Mouse (Mus musculus) heart, embryonic 13.5 days (tissue): ENCODE data around the gene Plin5. TPM values are rescaled to one million over a fixed set of nuclear protein-coding genes. Genes with fewer than 3 reads are reported as not detected.
"Not testable (repeated sequence)": the region's sequence is repeated elsewhere in the genome, so short reads cannot be mapped to it uniquely, and the experiment has no call there.

ENCODE experiments used
- ATAC-seq: fragments of 200-750 bp; cut with Nextera tagmentation; 2 replicates; pipeline ENCODE4 v1.8.0; 2017; ENCODE audit warnings: moderate TSS enrichment; ENCODE audit not compliant: insufficient number of reproducible peaks, low FRiP score, low TSS enrichment; ENCODE audit errors: extremely low read depth
- H3K27ac ChIP-seq: fragments of 300-500 bp; sonication (generic); replicated peaks from 2 replicates; pipeline ENCODE4 v1.5.1; 2015; ENCODE audit warnings: moderate library complexity, mild to moderate bottlenecking, inconsistent platforms
- H3K27me3 ChIP-seq: fragments of 300-500 bp; sonication (generic); replicated peaks from 2 replicates; pipeline ENCODE4 v1.6.1; 2015; ENCODE audit warnings: mild to moderate bottlenecking, inconsistent platforms
- H3K36me3 ChIP-seq: fragments of 300-500 bp; sonication (generic); 2 replicates; pipeline ENCODE4 v1.6.1; 2015; ENCODE audit warnings: mild to moderate bottlenecking, inconsistent platforms
- H3K4me1 ChIP-seq: fragments of 300-500 bp; sonication (generic); 2 replicates; pipeline ENCODE4 v1.6.1; 2015; ENCODE audit warnings: inconsistent platforms
- H3K4me2 ChIP-seq: fragments of 300-500 bp; sonication (generic); 2 replicates; pipeline ENCODE4 v1.6.1; 2015; ENCODE audit warnings: inconsistent platforms, mild to moderate bottlenecking, moderate library complexity
- H3K4me3 ChIP-seq: fragments of 300-500 bp; sonication (generic); 2 replicates; pipeline ENCODE4 v1.5.1; 2015; ENCODE audit warnings: moderate library complexity, mild to moderate bottlenecking, inconsistent platforms
- H3K9ac ChIP-seq: fragments of 300-500 bp; sonication (generic); 2 replicates; pipeline ENCODE4 v1.6.1; 2015; ENCODE audit warnings: inconsistent platforms, mild to moderate bottlenecking, moderate library complexity
- H3K9me3 ChIP-seq: fragments of 300-500 bp; sonication (generic); 2 replicates; pipeline ENCODE4 v1.6.1; 2016; ENCODE audit warnings: inconsistent platforms
- WGBS: fragments of 180-500 bp; shearing (Covaris S2); methylation state at CpG from one replicate; pipeline ENCODE4 v1.1.7; 2015; ENCODE audit warnings: mixed read lengths; 5-methylcytosine and 5-hydroxymethylcytosine counted together
- polyA plus RNA-seq: library from polyadenylated mRNA; unstranded; fragments of >200 nt; fragmentation: Nextera tagmentation; extraction: Ambion mirVana; gene quantifications from 2 replicates; pipeline ENCODE4 v1.2.1, GENCODE M21; 2015

Plin5 gene
- polyA plus RNA-seq, 1 experiment from 2014 or later, result 0.47 TPM

DNA sequence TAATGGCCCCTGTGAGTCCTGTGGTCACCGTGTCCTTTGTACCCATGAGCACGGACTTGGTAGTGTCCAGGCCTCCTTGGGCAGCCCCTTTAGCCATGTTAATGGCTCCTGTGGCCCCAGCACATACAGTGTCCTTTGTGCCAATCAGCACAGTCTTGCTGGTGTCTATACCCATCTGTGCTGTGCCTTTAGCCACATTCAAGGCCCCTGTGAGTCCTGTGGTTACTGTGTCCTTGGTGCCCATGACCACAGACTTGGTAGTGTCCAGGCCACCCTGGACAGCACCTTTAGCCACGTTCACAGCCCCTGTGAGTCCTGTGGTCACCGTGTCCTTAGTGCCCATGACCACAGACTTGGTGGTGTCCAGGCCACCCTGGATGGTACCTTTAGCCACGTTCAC lies 12.6 kb downstream of the Plin5 start:
- H3K36me3 ChIP-seq, result peaks cover 45% of the 10 kb centered on the region
- not testable (repeated sequence) for H3K9ac ChIP-seq, ATAC-seq, H3K9me3 ChIP-seq, H3K27ac ChIP-seq, H3K27me3 ChIP-seq, H3K4me2 ChIP-seq, H3K4me3 ChIP-seq
- 83% methylated on average over 2 of the region's 5 CpGs for WGBS
- peaks cover 12% of the 10 kb centered on the region for H3K4me1 ChIP-seq

GRCm38 (mm10) chr17:56103465-56104285 lies 13.7 kb downstream of the Plin5 start:
- ATAC-seq, result no peak

GRCm38 (mm10) chr17:56102927-56103326 lies 14.5 kb downstream of the Plin5 start:
- no peak overlapping the region for H3K4me2 ChIP-seq
- peaks cover 64% of the 10 kb centered on the region for H3K36me3 ChIP-seq
- no peak overlapping the region for H3K27ac ChIP-seq
- no peak overlapping the region for H3K9ac ChIP-seq
- ATAC-seq, result no peak
- 95% methylated on average over 9 of the region's 9 CpGs for WGBS
- H3K4me3 ChIP-seq, result no peak overlapping the region
- H3K27me3 ChIP-seq, result no peaks in the 10 kb centered on the region
- H3K9me3 ChIP-seq, result no peaks in the 10 kb centered on the region
- no peaks in the 10 kb centered on the region for H3K4me1 ChIP-seq

More at GRCm38 (mm10) chr17:56103465-56104285, 13.7 kb downstream of the Plin5 start:
- Histone ChIP-seq H3K36me3 (peaks cover 57% of the 10 kb centered on the region), H3K4me1 (peaks cover 1% of the 10 kb centered on the region), H3K4me2 (no peak overlapping the region), H3K9me3 (no peaks in the 10 kb centered on the region), H3K9ac (no peak overlapping the region), H3K27me3 (no peaks in the 10 kb centered on the region), H3K4me3 (no peak overlapping the region), H3K27ac (no peak overlapping the region)
- WGBS, result 90% methylated on average over 8 of the region's 8 CpGs

GRCm38 (mm10) chr17:56102158-56102557 lies 15.2 kb downstream of the Plin5 start:
- Histone ChIP-seq H3K4me3 (no peak overlapping the region), H3K4me2 (no peak overlapping the region), H3K27me3 (no peaks in the 10 kb centered on the region), H3K9ac (no peak overlapping the region), H3K36me3 (peaks cover 70% of the 10 kb centered on the region), H3K27ac (no peak overlapping the region), H3K4me1 (no peaks in the 10 kb centered on the region), H3K9me3 (no peaks in the 10 kb centered on the region)
- no peak for ATAC-seq
- 90% methylated on average over 5 of the region's 5 CpGs for WGBS

DNA sequence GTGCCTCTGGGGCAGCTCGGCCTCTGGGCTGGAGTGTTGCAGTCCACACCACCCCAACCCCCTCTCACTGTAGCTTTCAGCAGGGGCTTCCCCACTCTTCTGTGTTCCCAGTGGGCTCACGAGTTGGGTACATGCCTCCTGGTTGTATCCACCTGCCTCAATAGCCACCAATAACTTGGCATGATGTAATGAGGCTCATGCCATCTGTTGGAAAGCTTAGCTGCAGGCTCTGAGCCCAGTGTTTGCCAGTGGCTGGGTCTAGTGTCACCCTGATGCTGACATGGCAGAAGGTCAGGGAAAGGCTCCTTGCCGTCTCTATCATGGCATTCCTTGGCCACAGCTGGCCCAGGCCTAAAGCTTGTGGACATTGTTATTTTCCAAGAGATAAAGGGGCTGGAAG lies 16.6 kb downstream of the Plin5 start:
- no peaks in the 10 kb centered on the region for H3K4me1 ChIP-seq
- no peaks in the 10 kb centered on the region for H3K9me3 ChIP-seq
- H3K27ac ChIP-seq, result no peak overlapping the region
- no peaks in the 10 kb centered on the region for H3K27me3 ChIP-seq
- no peak for ATAC-seq
- H3K9ac ChIP-seq, result no peak overlapping the region
- peaks cover 83% of the 10 kb centered on the region for H3K36me3 ChIP-seq
- no peak overlapping the region for H3K4me2 ChIP-seq
- 86% methylated on average over 3 of the region's 3 CpGs for WGBS
- no peak overlapping the region for H3K4me3 ChIP-seq

DNA sequence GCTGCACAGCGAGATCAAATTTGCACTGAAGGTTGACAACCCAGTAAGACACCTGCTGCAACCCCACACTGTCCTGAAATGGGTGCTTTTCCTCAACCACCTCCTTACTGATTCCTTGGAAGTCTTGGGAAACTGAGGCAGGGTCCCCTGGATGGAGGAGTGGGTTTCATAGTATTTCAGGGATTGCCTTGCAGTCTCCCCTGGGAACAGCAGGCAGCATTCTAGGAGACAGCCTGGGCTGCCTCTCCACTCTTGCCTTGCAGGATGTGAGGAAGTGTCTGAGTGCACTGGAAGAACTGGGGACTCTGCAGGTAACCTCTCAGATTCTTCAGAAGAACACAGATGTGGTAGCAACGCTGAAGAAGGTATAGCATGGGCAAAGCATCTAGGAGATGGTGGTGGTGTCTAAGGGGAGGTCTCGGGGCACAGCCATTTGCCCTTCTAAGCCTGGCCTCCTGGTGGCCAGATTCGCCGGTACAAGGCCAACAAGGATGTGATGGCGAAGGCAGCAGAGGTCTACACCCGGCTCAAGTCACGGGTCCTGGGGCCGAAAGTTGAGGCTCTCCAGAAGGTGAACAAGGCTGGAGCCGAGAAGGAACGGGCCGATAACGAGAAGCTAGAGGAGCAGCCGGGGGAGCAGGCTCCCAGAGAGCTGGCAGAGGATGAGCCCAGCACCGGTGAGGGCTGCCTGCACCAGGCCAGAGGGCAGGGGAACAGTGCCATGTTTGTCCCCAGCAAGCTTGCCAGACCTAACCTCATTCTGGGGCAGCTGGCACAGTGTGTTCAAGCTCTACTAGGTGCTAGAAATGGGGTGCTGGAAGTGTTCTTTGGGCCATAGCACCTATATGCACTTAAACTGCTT lies 18.5 kb downstream of the Plin5 start:
- H3K9ac ChIP-seq, result no peak overlapping the region
- no peak overlapping the region for H3K27ac ChIP-seq
- H3K4me1 ChIP-seq, result no peaks in the 10 kb centered on the region
- ATAC-seq, result no peak
- H3K4me2 ChIP-seq, result no peak overlapping the region
- H3K4me3 ChIP-seq, result no peak overlapping the region
- H3K9me3 ChIP-seq, result no peaks in the 10 kb centered on the region
- H3K27me3 ChIP-seq, result no peaks in the 10 kb centered on the region
- peaks cover 98% of the 10 kb centered on the region for H3K36me3 ChIP-seq
- WGBS, result 83% methylated on average over 15 of the region's 15 CpGs

DNA sequence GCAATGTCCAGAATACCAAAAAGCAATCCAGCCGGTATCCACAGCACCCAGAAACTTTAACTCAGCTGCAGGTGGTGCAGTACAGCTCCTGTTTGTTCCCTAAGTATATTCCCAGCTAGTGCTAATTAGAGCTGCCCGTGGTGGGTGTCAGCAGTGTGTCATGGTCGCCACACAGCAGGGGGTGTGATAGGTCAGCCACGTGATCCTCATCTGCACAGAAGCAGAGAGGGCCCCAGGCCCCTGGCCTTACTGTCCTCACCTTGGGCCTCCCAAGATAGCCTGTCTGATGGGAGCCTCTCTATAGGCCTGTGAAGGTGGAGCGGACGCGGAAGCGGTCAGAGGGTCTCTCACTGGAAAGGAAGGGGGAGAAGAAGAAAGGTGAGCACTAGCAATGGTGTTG lies 19.2 kb downstream of the Plin5 start:
- no peak overlapping the region for H3K4me2 ChIP-seq
- WGBS, result 90% methylated on average over 8 of the region's 8 CpGs
- ATAC-seq, result no peak
- H3K9me3 ChIP-seq, result no peaks in the 10 kb centered on the region
- H3K4me3 ChIP-seq, result no peak overlapping the region
- no peaks in the 10 kb centered on the region for H3K27me3 ChIP-seq
- H3K36me3 ChIP-seq, result peaks cover 97% of the 10 kb centered on the region
- H3K4me1 ChIP-seq, result no peaks in the 10 kb centered on the region
- no peak overlapping the region for H3K27ac ChIP-seq
- no peak overlapping the region for H3K9ac ChIP-seq

DNA sequence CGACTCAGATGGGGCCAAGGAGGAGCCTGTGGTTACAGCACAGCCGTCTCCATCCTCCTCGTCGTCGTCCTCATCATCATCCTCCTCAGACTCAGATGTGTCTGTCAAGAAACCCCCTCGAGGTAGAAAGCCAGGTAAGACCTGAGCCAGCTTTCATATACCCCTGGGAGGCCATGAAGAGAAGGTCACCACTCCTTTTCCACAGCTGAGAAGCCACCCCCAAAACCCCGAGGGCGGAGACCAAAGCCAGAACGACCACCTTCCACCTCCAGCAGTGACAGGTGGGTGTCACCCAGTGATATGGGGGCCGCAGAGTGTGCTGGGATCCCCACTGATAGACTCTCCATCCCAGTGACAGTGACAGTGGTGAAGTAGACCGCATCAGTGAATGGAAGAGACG lies 20.5 kb downstream of the Plin5 start:
- Histone ChIP-seq H3K4me2 (no peak overlapping the region), H3K36me3 (peaks cover 91% of the 10 kb centered on the region), H3K9me3 (no peaks in the 10 kb centered on the region), H3K4me3 (no peak overlapping the region), H3K27ac (no peak overlapping the region), H3K9ac (no peak overlapping the region), H3K4me1 (no peaks in the 10 kb centered on the region), H3K27me3 (no peaks in the 10 kb centered on the region)
- no peak for ATAC-seq
- 90% methylated on average over 12 of the region's 12 CpGs for WGBS

DNA sequence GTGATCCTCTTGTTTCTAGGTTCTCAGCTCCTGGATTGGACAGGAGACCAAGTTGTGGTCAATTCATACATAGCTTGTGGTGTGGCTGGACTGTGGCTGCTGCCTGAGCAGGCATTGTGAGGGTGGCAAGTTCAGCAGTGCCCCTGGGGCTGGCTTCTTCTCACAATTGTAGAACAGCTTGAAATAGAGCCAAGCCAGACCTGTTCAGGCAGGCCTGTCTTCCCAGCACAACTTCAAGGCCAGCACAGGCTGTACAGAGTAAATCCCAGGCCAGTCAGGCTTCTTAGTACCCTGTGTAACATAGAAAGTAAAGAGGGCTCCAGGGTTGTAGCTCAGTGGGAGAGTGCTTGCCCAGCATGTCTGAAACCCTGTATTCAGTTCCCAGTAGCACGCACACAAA lies 24.6 kb downstream of the Plin5 start:
- Histone ChIP-seq H3K27me3 (no peaks in the 10 kb centered on the region), H3K36me3 (peaks cover 76% of the 10 kb centered on the region), H3K4me1 (no peaks in the 10 kb centered on the region), H3K27ac (no peak overlapping the region), H3K4me3 (no peak overlapping the region), H3K9ac (0 out of 2 replicates have a peak overlapping the region, but pooled peaks have one; percentile 0), H3K9me3 (no peaks in the 10 kb centered on the region), H3K4me2 (no peak overlapping the region)
- 86% methylated on average over 1 of the region's 1 CpGs for WGBS
- ATAC-seq, result no peak

DNA sequence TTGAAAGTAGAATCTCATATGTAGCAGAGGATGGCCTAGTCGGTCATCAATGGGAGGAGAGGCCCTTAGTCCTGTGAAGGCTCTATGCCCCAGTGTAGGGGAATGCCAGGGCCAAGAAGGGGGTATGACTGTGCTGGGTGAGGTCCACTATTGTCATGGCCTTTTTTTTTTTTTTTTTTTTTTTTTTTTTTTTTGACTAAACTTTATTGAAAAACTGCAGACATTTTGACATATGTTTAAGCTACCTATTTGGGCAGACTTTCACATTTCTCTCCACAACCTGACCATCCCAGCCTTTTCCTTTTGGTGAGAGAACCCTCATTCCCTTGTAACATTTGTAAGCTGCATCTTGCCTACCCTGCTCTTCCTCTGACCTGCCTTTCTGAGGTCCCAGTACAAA lies 25.1 kb downstream of the Plin5 start:
- Histone ChIP-seq H3K27ac (no peak overlapping the region), H3K9me3 (no peaks in the 10 kb centered on the region), H3K9ac (0 out of 2 replicates have a peak overlapping the region, but pooled peaks have one; percentile 0), H3K4me2 (no peak overlapping the region), H3K27me3 (no peaks in the 10 kb centered on the region), H3K36me3 (peaks cover 75% of the 10 kb centered on the region), H3K4me3 (no peak overlapping the region), H3K4me1 (no peaks in the 10 kb centered on the region)
- no peak for ATAC-seq
- WGBS, result 76% methylated on average over 1 of the region's 1 CpGs

GRCm38 (mm10) chr17:56080781-56081585 lies 36.4 kb downstream of the Plin5 start:
- H3K9ac ChIP-seq, result peak overlapping the region; percentile 94
- H3K9me3 ChIP-seq, result no peaks in the 10 kb centered on the region
- no peak for ATAC-seq
- WGBS, result 6% methylated on average over 8 of the region's 8 CpGs
- peak overlapping the region; percentile 70; the same call in 1 of the 2 replicates for H3K27ac ChIP-seq
- H3K4me2 ChIP-seq, result peak overlapping the region; percentile 100
- no peaks in the 10 kb centered on the region for H3K27me3 ChIP-seq
- H3K4me1 ChIP-seq, result peaks cover 29% of the 10 kb centered on the region
- H3K4me3 ChIP-seq, result peak overlapping the region; percentile 84
- H3K36me3 ChIP-seq, result peaks cover 38% of the 10 kb centered on the region
